Mouse (Mus musculus): ENCODE data around the gene Hoxa7. TPM values are rescaled to one million over a fixed set of nuclear protein-coding genes. Genes with fewer than 3 reads are reported as not detected.

Gene Hoxa7
- total RNA-seq, 2 experiments from 2014 or later, result 0.31 to 0.44 TPM

- DNase-seq (ENCODE audit: low spot score), result no peak
- intact Hi-C loops (cut with DNase I), result no loop called here
Observed at GRCm38 (mm10) chr6:52170898-52171223, 50.8 kb downstream of the Hoxa7 start.

- intact Hi-C loops (cut with DNase I), result no loop called here
- no peak for DNase-seq (ENCODE audit: low spot score)
Observed at GRCm38 (mm10) chr6:52170166-52170897, 51.3 kb downstream of the Hoxa7 start.

GRCm38 (mm10) chr6:52169499-52170165, 52.0 kb downstream of the Hoxa7 start:
- DNase-seq (ENCODE audit: low spot score), result no peak
- intact Hi-C loops (cut with DNase I), result no loop called here

- DNase-seq (ENCODE audit: low spot score), result no peak
- intact Hi-C loops (cut with DNase I), result no loop called here
Observed at GRCm38 (mm10) chr6:52168191-52169055, 53.2 kb downstream of the Hoxa7 start.

GRCm38 (mm10) chr6:52167736-52168161, 53.9 kb downstream of the Hoxa7 start:
- intact Hi-C loops (cut with DNase I), result no loop called here
- DNase-seq (ENCODE audit: low spot score), result no peak

- intact Hi-C loops (cut with DNase I), result no loop called here
- no peak for DNase-seq (ENCODE audit: low spot score)
Observed at GRCm38 (mm10) chr6:52167176-52167575, 54.5 kb downstream of the Hoxa7 start.

- DNase-seq (ENCODE audit: low spot score), result no peak
- intact Hi-C loops (cut with DNase I), result no loop called here
Observed at GRCm38 (mm10) chr6:52166431-52167077, 55.1 kb downstream of the Hoxa7 start.

GRCm38 (mm10) chr6:52165441-52166370, 55.9 kb downstream of the Hoxa7 start:
- intact Hi-C loops (cut with DNase I), result no loop called here
- no peak for DNase-seq (ENCODE audit: low spot score)

GRCm38 (mm10) chr6:52164626-52165440, 56.8 kb downstream of the Hoxa7 start, which contains the start of gene Hoxa2:
Hoxa2 (minus strand) TSS chr6:52164831.
- DNase-seq (ENCODE audit: low spot score), result no peak
- intact Hi-C loops (cut with DNase I), result loop anchor here (5.0 kb wide), 2 partner anchors 32 to 983 kb away; no protein-coding TSS in a partner anchor

Small RNA genes lying within 50 kb of the gene (microRNA-seq; reads per million reads assigned to microRNA genes)
- gene Mir196b, result 123 reads per million, percentile 61 among the genes with 10 or more reads in this experiment

Other genes starting within 250 kb of the Hoxa7 start
- 1 to 10 TPM; 6.9 to 7.8 TPM for gene Skap2, start 209.3 kb downstream of the Hoxa7 start, total RNA-seq (2021)
- gene Hoxa1, start 63.5 kb downstream of the Hoxa7 start, total RNA-seq (2021), result under 1 TPM in 1 of 2 experiments, not detected in 1; 0.16 TPM
- gene Hoxa2, start 57.0 kb downstream of the Hoxa7 start, total RNA-seq (2021), result under 1 TPM; 0.31 to 0.34 TPM
- gene 5730596B20Rik, start 44.4 kb downstream of the Hoxa7 start, total RNA-seq (2021), result not detected
- gene Hoxa4, start 30.1 kb downstream of the Hoxa7 start, total RNA-seq (2021), result under 1 TPM; 0.22 to 0.36 TPM
- 1 to 10 TPM in 1 of 2 experiments, under 1 TPM in 1; 0.52 to 1.3 TPM for gene Hoxa5, start 17.3 kb downstream of the Hoxa7 start, total RNA-seq (2021)
- not detected for gene Hoxa6, start 13.1 kb downstream of the Hoxa7 start, total RNA-seq (2021)
- 1 to 10 TPM in 1 of 2 experiments, under 1 TPM in 1; 0.48 to 1.0 TPM for gene Hoxa3, start 8.5 kb downstream of the Hoxa7 start, total RNA-seq (2021)
- not detected for gene Gm28308, start 8.5 kb downstream of the Hoxa7 start, total RNA-seq (2021)
- gene Hoxa9, start 9.2 kb upstream of the Hoxa7 start, total RNA-seq (2021), result not detected
- gene Hoxa10, start 19.0 kb upstream of the Hoxa7 start, total RNA-seq (2021), result not detected
- not detected for gene Hoxa11, start 24.0 kb upstream of the Hoxa7 start, total RNA-seq (2021)
- not detected for gene Hoxa13, start 39.0 kb upstream of the Hoxa7 start, total RNA-seq (2021)
- not detected for gene Evx1, start 91.6 kb upstream of the Hoxa7 start, total RNA-seq (2021)